Mouse (Mus musculus) megakaryocyte, embryonic 14.5 days (primary cell): ENCODE results near the gene Ccdc85c.

Experiments
- FLI1 ChIP-seq: IDR thresholded peaks from 2 replicates; pipeline ENCODE4 v1.6.1; 2012; ENCODE audit warnings: low read length, inconsistent platforms, mixed read lengths
- GATA1 ChIP-seq: IDR thresholded peaks from 3 replicates; pipeline ENCODE4 v1.6.1; 2012; ENCODE audit warnings: mixed read lengths, low read length, inconsistent platforms, borderline replicate concordance

DNA sequence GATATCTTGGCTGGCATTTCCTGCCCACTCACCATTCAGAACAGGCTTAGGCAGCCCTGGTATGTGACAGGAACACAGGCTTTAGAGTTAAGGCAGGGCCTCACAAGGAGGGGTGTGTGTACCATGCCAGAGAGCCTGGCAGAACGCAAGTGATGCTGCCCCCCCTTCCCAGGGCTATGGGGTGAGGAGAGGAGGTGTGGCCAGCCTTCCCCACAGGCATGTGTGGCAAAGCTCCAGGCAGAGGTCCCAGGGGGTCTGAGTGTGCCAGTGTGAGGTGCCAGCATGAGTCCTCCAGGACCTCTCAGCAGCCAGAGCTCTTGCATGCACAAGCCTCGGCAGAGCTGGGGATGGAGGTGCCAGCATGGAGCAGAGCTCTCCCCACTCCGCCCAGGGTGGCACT lies 19.4 kb upstream of the Ccdc85c start:
- TF ChIP-seq GATA1 (no peak), FLI1 (no peak)
